Mouse (Mus musculus) brain, adult 10 weeks (tissue): ENCODE measurements around the gene Rpl14. TPM values are rescaled to one million over a fixed set of nuclear protein-coding genes. Genes with fewer than 3 reads are reported as not detected.

Experiments used
- polyA plus RNA-seq: library from polyadenylated mRNA; stranded (reverse); fragments of 350-450 nt; fragmentation: Illumina TruSeq; extraction: RNeasy Lipid Tissue Mini Kit (QIAGEN cat#74804); gene quantifications from one replicate; pipeline ENCODE4 v1.2.3, GENCODE M21; 2015; ENCODE audit warnings: low read depth, low replicate concordance

Rpl14 gene
- 579 TPM for polyA plus RNA-seq

DNA sequence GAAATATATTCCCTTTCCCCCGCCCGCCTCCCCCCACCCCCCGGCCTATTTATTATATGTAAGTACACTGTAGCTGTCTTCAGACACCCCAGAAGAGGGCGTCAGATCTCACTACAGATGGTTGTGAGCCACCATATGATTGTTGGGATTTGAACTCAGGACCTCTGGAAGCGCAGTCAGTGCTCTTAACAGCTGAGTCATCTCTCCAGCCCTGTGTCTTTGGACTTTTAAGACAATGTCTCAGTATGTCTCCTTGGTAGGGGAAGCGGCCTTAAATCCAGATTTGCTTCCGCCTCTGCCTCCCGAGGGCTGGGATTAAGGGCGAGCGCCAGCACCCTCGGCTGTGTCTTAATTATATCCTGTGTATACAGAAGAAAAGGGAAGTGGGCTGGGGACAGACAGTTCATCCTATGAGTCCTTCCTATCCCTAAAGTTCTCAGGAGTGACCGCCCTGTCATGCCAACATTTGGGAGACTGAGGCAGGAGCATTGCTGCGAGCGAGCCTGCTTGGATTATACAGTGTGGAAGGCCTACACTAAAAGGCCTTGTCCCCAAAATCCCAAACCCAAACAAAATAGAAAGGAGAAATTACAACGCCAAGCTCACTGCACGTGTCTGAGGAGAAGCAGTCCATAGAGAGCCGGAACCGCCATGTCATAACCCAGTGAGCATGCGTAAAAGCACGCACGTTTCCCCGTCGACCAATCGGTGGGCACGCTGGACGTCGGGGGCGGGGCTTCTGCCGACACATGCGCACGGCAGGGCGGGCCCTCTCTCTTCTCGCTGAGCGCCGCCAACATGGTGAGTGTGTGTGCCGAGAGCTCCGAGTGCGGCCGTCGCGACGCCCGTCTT is at the start of gene Rpl14:
Rpl14 (plus strand) TSS at position 704 of the 852 bp plus-strand sequence.

DNA sequence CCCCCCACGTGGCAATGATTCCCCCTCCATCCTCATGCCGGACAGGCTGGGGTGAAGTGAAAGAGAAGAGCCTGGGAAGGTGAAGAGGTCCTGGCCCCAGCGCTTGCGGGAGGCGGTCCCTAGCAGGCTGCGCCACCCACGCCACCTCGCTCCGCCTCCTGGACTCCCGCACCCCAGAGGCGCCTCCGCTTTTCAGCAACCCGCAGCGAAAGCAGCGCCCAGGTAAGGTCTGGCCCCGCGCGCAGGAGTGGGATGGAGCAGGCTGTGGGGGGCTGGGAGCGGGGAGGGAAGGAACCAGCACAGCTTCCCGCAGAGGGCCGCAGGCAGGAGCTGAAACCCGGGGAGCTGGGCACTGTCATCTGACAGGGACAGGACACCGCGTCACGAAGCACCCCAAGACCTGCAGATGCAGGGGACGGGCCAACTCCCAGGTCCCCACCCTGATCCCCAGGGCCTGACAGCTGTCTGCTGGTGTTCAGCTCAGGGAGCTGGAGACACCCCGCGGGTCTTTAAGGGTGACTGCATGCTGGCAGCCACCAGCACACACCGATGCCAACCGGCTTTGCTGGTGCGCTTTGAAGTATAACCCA is 31.5 kb upstream of the Rpl14 start, which contains the start of gene Entpd3:
Entpd3 (plus strand) TSS at position 157 of the 590 bp plus-strand sequence.

Other genes starting within 250 kb of the Rpl14 start
- 241 TPM for gene Eif1b, start 79.2 kb upstream of the Rpl14 start, polyA plus RNA-seq
- gene Entpd3, start 31.6 kb upstream of the Rpl14 start, polyA plus RNA-seq = 8.7 TPM